Mouse (Mus musculus) cerebellum, adult 11-12 months (tissue): ENCODE measurements at regions not wholly inside any gene's neighbourhood (a gene's known extent, or its start where the extent isn't known, plus 50 kb on each side); places are given as distances from the start of the nearest gene placed in this dataset.
A peak's percentile ranks its signal among the peaks of the same experiment; 100 is the strongest.

Experiments used
- DNase-seq: peaks from one replicate; pipeline ENCODE4 v3.0.0; 2022

- no peak for DNase-seq
Measured at GRCm38 (mm10) chr7:71648314-71648713, 297.0 kb upstream of the Gm10295 start.

- DNase-seq: no peak
Measured at GRCm38 (mm10) chr7:71646944-71647343, 295.7 kb upstream of the Gm10295 start.

GRCm38 (mm10) chr7:71623048-71623447, 271.8 kb upstream of the Gm10295 start:
- DNase-seq: no peak

GRCm38 (mm10) chr7:71603159-71603558, 251.9 kb upstream of the Gm10295 start:
- DNase-seq: no peak

GRCm38 (mm10) chr7:71596780-71597179, 245.5 kb upstream of the Gm10295 start:
- DNase-seq: no peak

- no peak for DNase-seq
Measured at GRCm38 (mm10) chr7:71587626-71588025, 236.3 kb upstream of the Gm10295 start.

GRCm38 (mm10) chr7:71583443-71584055, 232.3 kb upstream of the Gm10295 start:
- DNase-seq: no peak

GRCm38 (mm10) chr7:71581746-71582145, 230.5 kb upstream of the Gm10295 start:
- no peak for DNase-seq

GRCm38 (mm10) chr7:71560296-71560936, 209.1 kb upstream of the Gm10295 start:
- DNase-seq: no peak

GRCm38 (mm10) chr7:71556473-71556872, 205.2 kb upstream of the Gm10295 start:
- peak; percentile 81 for DNase-seq

GRCm38 (mm10) chr7:71555476-71555875, 204.2 kb upstream of the Gm10295 start:
- peak; percentile 61 for DNase-seq

- no peak for DNase-seq
Measured at GRCm38 (mm10) chr7:71546606-71547213, 195.4 kb upstream of the Gm10295 start.

- DNase-seq: no peak
Measured at GRCm38 (mm10) chr7:71541467-71541866, 190.2 kb upstream of the Gm10295 start.

- DNase-seq: no peak
Measured at GRCm38 (mm10) chr7:71533109-71533508, 181.8 kb upstream of the Gm10295 start.

- DNase-seq: no peak
Measured at GRCm38 (mm10) chr7:71531496-71531895, 180.2 kb upstream of the Gm10295 start.

- no peak for DNase-seq
Measured at GRCm38 (mm10) chr7:71530922-71531321, 179.6 kb upstream of the Gm10295 start.

- DNase-seq: no peak
Measured at GRCm38 (mm10) chr7:71526152-71526551, 174.9 kb upstream of the Gm10295 start.

GRCm38 (mm10) chr7:71524577-71525126, 173.4 kb upstream of the Gm10295 start:
- DNase-seq: no peak

GRCm38 (mm10) chr7:71524119-71524518, 172.8 kb upstream of the Gm10295 start:
- no peak for DNase-seq

GRCm38 (mm10) chr7:71507379-71507778, 156.1 kb upstream of the Gm10295 start:
- DNase-seq: no peak

GRCm38 (mm10) chr7:71500719-71501118, 149.4 kb upstream of the Gm10295 start:
- no peak for DNase-seq

GRCm38 (mm10) chr7:71498123-71498522, 146.8 kb upstream of the Gm10295 start:
- DNase-seq: no peak

- DNase-seq: no peak
Measured at GRCm38 (mm10) chr7:71491128-71491527, 139.8 kb upstream of the Gm10295 start.

- DNase-seq: no peak
Measured at GRCm38 (mm10) chr7:71488016-71488650, 136.8 kb upstream of the Gm10295 start.
